Mouse (Mus musculus): Measurements from ENCODE around the gene Opcml.

- TF ChIP-seq MYOD1 (IDR thresholded peaks at IDR 0.05; ENCODE audit: control insufficient read depth in 1 of 3, insufficient read length in 2 of 3, low read depth in 2 of 3): no peak
- no peak for TF ChIP-seq USF1 (IDR thresholded peaks at IDR 0.05; ENCODE audit: low read depth)
These were observed 574.5 kb downstream of the Opcml start for GRCm38 (mm10) chr9:28365160-28365473.
